Mouse (Mus musculus) brain, adult 2 months (tissue): ENCODE data around the gene Naa25.

ENCODE experiments used
- DNase-seq: peaks from one replicate; pipeline ENCODE4 v3.0.0; 2011; ENCODE audit warnings: low read depth, low spot score

Naa25 gene

DNA sequence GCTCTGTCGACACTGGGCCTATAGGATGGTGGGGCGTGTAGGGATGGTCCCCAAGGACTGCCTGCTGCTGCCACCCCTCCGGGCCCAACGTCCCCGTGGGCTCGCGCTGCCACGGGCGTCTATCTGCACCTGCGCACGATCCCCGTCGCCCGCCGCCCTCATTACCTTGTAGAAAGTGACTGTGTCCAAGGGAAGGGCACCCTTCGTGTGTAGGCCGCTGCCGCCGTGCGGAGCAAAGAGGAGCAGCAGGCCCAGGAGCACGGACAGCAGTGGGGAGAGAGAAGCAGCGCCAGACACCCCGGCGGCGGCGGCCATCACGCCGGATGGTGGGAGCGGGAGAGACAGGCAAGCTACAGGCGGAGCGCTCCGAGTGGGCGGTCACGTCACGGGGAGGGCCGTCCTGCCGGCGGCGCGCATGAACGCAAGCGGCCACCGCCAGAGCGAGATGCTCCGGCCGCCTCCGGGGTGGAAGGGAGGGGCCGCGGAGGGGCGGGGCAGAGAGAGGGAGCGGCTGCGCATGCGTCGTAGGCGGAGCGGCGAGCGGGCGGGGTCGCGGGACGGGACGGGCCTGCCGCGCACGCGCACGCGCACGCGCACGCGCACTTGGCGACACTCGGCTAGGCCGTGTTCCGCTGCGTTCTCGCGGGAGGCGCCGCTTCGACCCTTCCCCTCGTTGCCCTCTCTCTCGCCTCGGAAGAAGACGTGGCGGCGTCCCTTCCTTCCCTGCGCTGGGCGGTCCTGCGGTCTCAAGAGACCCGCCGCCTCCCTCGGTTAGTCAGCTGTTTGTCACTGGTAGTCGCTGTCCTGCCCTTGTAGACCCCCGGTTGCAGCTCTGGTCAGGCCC, 54.5 kb downstream of the Naa25 start, which contains the start of gene Erp29:
TSS of gene Erp29 (minus strand) at position 481 of the 844 bp plus-strand sequence.
- DNase-seq, result peak; percentile 99

DNA sequence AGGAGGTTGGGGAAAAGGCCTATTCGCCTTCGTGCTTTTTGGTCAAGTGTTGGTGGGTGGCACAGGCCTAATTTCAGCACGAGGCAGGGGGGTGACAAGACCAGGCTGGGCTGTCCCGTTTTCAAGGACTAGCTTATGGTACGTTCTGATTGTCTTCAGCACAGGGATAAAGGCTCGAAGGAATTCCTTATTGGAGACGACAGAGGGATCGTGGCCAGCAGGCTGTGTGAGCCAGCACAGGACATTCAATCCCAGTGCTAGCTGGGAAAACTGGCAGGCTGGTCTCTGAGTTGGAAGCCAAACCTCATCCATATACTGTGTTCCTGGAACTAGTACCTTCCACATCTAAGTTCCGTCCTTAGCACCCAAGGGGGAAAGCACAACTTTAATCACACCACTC, 55.2 kb downstream of the Naa25 start:
- peak; percentile 66 for DNase-seq

DNA sequence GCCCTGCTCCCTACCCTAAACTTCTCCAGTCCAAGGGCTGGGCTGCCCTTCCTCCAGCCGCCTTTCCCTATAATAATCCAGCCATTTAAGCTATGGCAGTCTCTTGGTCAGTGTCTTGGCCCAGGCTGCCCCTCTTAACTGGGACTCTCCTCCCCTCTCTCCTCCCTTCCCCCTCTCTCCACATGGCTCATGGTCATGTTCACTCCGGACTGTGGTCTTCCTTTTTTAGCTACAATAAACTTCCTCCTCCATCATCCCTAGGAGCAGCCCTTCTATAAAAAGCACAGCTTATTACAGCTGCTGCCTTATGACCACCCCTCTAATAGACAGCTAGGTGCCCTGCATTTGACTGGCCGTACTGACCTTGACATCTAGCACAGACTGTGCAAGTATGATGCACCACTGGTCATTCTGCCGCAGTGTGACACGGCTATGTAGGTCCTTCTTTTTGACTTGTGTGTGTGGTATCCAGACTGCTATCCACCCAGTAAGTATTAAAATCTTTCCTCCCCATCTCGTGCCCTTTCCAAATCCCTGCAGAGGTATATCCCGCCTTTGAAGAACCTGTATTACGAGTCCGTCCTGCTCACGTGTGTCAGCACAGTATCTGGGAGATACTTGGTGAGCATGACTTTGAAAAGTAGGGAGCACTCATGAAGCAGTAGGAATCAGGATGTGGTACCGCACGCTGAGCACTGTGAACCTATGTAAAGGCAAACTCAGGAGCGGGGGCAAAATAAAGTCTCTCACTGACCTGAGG, 56.2 kb downstream of the Naa25 start:
- no peak for DNase-seq

DNA sequence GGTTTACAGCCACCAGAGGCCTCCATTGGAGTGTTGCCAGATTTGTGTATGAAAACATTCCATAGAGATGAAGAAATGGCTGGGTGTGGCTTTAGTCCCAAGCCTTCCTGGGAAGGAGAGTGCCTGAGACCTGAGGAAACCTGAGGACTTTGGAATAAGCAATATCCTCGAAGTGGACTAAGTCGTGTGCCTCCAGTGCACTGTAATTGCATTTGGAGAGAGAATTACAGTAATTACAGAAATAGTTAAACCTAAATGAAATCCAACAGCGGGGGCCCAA, 56.7 kb downstream of the Naa25 start:
- no peak for DNase-seq

DNA sequence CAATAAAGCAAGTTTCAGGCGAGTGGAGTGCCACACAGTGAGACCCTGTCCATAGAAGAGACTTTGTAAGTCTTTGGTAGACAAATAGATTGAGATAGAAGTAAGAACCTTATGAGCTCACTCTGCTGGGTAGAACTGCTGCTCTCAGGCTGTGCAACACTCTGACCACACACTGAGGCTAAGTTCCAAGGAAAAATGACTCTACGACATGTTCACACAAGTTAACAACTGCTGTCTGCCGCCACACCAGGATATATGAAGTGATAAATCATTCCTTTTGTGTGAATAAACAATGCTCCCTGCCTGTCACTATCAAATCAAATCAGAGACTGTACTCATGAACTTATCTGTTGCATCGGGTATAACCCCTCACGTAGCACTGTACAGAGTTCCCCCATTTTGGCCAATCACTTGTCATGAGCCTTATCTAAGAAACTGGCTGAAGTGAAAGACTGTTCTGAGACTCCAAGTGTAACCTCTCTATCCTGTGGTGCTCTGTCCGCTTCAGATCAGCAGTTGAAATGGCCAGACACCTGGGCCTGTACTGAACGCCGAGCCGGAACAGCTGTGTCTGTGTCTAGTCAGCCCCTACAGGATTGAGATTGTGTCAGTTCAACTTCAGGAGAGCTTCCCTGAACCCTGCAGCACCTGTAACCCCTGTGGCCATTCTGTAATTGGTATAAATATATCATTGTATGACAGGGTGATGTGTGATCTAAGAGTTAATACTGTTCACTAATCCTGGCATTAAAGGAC, 58.0 kb downstream of the Naa25 start:
- no peak for DNase-seq

DNA sequence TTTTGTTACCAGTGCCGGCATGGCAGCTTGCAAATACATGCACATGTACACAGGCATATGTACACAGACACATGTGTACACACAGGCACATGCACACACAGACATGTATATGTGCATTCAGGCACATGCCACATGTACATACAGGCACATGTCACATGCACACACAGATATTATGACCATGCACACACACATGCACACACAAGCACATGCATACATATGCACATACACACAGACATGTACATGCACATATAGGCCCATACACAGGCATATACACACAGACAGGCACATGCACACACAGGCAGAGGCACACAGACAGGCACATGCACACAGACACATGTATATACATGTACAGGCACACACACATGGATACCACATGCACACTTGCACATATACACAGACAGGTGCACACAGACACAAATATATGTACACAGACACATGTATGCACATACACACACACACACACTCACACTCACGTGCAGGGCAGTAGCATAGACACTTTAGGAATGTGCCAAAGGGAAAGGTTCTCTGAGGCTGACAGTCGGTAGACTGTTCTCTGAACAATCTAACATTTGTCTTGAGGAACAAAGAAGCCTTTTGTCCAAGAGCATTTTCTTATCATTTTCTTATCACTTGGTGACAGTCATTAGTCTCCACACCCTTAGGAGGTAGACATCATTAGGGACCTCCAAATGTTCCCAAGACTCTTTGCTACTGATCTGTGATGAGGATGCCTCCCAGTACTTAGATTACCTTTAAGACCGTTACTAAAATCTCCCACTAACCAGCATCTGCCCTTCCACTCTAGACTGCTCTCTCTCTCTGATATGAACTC, 63.8 kb downstream of the Naa25 start:
- DNase-seq, result no peak

DNA sequence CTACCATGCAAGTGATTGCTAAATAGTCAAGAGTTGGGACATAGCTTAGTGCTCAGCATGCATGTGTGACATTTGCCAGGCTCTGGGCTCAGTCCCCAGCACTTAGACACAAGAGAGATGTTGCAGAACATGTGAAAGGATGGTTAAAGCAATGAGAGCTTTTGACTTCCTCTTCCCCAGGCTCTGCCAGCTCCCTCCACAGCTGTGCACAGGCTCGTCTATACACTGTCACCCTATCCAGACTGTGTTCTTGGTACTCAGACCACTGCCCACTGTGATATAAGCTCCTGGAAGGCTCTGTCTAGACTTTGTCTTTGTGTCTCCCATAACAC, 64.4 kb downstream of the Naa25 start:
- DNase-seq, result no peak

DNA sequence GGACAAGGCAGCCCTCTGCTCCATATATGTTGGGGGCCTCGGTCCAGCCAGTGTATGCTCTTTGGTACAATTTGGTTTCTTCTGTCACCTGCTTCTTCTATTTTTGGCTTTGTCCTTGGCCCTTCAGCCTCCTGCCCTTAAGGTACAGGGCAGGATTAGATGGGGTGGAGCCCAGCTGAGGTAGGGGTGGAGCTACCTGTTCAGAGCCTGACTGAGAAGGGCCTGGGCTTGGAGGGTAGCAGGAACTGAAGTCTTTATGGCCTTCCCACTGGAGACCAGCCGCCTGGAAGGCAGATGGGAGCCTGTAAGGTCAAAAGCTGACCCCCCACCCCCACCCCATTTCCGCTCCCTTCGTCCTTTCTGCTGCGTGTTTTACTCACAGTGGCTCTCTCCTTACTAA, 65.2 kb downstream of the Naa25 start:
- no peak for DNase-seq

DNA sequence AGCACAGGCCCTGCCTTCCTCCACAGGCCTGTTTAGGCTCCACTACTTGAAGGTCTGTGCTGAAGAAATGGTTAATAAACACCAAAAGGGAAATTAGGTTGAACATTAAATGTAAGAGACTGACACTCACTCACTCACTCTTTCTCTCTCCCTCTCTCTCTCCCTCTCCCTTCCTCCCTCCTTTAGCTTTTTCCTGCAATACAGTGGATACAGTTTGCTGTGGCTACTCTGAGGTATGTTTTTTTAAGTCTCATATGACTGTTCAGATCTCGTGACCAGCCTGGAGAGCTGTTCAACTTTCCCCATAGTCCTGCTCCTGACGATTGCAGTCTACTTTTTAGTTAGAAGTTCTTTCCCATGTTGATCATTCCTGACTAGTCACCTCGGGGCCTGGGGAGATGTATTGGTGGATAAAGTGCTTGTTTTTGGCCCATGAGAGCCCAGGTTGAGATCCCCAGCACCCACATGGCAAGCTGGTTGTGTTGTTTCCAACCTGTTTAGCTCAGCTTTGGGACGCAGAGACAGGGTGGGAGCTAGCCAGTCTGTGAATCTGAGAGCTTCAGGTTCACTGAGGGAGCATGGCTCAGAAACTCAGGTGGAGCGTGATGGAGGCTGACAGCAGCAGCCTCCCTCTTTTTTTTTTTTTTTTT, 66.0 kb downstream of the Naa25 start:
- DNase-seq, result no peak

DNA sequence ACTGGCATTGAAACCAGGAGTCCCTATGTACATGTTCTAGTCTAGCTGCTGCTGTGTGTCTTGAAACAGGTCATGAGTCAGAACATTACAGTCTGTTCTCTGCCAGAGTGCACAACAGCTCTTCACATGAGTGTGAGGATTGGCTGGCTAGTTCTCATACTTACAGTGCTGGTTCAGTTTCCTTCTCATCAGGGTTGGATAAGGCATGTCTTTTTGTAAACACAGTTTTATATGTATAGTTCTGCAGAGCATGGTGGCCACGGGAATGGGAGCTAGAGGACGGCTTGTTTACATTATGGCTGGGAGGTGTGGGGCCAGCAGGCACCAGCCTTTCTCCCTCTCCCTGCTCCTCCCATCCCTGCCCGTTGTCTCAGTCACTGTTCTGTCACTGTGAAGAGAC, 71.8 kb downstream of the Naa25 start:
- DNase-seq, result no peak

DNA sequence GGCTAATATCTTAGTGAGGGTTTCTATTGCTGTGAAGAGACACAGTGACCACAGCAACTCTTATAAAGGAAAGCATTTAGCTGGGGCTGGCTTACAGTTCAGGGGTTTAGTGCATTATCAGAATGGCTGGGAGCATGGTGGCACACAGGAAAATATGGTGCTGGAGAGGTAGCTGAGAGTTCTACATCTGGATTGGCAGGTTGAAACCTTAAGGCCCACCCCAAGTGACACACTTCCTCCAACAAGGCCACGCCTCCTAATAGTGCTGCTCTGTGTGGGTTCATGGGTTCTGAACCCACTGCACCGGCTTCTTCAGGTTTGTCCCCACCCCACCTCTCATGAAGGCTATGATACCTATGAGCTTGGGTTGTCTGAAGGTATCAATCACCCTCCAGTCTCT, 74.7 kb downstream of the Naa25 start:
- DNase-seq, result no peak

DNA sequence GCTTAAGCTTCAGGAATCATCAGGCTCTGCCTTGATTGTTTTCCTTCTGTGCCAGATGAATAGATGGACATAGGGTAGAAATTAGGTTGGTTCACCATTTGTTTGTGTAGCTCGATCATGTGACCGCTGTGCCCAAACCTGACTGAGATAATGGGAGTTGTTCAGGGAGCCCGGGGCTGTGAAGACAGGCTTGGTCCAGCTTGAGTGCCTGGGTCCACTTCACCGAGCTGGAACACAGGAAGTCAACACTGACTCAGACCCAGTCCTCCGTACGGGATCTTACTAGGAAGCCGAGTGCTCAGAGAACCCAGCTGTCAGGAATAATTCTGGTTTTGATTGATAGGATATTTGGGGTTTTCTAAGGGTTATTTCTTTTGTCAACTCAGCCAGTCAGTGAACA, 76.9 kb downstream of the Naa25 start:
- DNase-seq, result no peak

DNA sequence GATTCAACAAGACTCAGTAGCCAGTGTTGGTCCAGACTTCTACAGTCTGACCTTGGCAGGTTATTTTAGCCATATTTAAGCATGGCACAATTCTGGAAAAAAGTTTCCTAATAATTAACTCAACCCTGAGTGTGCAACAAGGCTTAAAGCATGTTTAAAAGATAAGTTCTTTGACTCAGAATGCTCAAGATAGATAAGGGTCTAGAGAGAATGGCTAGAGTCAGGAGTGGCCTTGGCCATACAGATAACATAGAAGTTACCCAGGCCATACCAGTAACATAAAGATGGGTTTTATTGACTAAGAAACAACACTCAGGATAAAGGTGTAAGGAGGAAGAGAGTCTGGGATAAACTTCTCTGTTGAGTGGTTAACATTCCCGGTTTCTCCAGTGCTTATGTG, 78.3 kb downstream of the Naa25 start:
- DNase-seq, result no peak

DNA sequence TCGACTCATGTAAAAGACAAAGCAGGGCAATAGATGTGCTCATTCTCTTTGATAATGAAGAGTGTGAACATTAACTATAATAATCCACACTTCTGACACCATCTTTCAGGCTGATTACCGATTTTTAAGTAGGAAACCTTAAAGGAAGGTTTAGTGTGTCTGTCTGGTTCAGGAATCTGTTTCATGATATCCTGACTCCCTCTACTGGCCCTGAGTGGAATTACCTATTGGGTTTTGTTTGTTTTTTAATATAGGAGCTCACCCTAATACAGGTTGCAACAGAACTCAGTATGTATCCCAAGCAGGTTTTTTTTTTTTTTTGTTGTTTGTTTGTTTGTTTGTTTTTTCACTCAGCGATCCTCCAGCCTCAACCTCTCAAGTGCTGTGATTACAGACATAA, 79.9 kb downstream of the Naa25 start:
- peak; percentile 79 for DNase-seq

DNA sequence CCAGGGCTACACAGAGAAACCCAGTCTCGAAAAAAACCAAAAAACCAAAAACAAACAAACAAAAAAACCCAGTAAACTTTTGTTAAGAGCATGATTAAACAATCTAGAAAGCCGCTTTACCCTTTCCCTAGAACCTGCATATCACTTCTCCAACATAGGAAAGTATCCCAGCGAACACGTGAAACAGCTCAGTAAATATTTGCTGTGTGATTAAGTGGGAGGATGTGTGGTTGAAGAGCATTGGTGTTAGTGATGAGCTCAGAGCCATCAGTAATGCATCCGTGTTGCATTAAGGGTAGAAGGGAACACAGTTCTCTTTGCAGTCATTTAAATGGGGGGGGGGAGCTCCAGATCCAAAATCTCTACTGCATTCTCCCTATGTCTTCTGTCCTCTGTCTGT, 87.1 kb downstream of the Naa25 start:
- DNase-seq, result no peak

DNA sequence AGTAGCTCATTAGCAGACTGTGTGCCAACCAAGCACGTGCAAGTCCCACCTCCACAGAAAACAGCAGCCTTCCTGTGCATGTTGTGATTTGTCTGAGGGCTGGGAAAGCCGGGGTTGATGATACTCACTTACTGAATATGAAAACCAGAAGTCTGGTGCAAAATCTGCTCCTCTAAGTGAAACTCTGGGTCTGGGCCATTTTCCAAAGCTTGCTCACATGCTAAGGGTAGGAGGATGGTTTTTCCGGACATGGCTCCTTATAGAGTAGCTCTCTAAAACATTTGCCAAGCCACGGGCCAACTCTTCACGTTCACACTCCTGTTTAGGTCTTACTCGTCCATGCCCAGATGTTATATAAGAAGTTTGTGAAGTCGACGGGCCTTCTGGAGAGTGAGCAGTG, 95.6 kb downstream of the Naa25 start:
- DNase-seq, result peak; percentile 81
